Mouse (Mus musculus) lung, adult 2 months (tissue): ENCODE results near the gene Aatk. TPM values are rescaled to one million over a fixed set of nuclear protein-coding genes. Genes with fewer than 3 reads are reported as not detected.
A peak's percentile ranks its signal among the peaks of the same experiment; 100 is the strongest.

ENCODE experiments used
- DNase-seq: peaks from one replicate; pipeline ENCODE4 v3.0.0; 2022
- H3K4me1 ChIP-seq: fragments of 200-500 bp; 2 replicates; pipeline ENCODE4 v1.6.1; 2011; ENCODE audit warnings: low read length; ENCODE audit not compliant: control insufficient read depth, insufficient read depth
- H3K4me3 ChIP-seq: fragments of 200-500 bp; replicated peaks from 2 replicates; pipeline ENCODE3; 2011; ENCODE audit warnings: low read depth, mild to moderate bottlenecking, control low read depth, low read length; ENCODE audit errors: extremely low read depth
- CTCF ChIP-seq: fragments of 200-500 bp; IDR thresholded peaks from 2 replicates; pipeline ENCODE4 v1.5.1; 2011; ENCODE audit warnings: mild to moderate bottlenecking, low read length, control low read depth; ENCODE audit not compliant: insufficient read depth
- POLR2A ChIP-seq: fragments of 200-500 bp; IDR thresholded peaks from 2 replicates; pipeline ENCODE4 v1.6.1; 2011; ENCODE audit warnings: low read depth, mild to moderate bottlenecking, control low read depth, low read length, borderline replicate concordance; ENCODE audit errors: extremely low read depth
- WGBS: fragments of 180-500 bp; shearing (Covaris S2); methylation state at CpG from one replicate; pipeline ENCODE4 v1.1.7; 2018; 5-methylcytosine and 5-hydroxymethylcytosine counted together
- polyA plus RNA-seq: library from polyadenylated mRNA; depleted of rRNA; stranded (reverse); fragments of >200 nt; gene quantifications from 2 replicates; pipeline ENCODE4 v1.2.3, GENCODE M21; 2012

Gene Aatk
- polyA plus RNA-seq, 1 experiment, result 38.7 TPM

DNA sequence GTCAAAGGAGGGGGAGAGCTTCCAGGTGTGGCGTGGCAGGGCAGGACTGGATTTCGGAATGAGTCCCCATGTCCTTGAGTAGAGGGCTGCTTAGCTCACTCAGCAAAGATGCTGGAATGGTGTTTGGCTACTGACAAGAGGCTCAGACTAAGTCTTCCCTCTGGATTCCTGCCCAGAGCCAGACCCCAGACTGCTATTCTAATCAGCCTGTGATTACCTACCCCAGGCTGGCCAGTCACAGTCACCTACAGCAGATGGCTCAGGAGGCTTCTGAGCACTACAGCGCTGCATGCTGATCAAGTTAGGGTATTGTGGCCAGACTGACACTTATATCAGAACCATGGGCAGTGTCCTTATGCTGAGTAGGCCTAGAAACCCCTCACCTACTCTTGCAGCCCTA lies 64.7 kb downstream of the Aatk start:
- H3K4me1 ChIP-seq, result peaks cover 19% of the 10 kb centered on the region
- no peak overlapping the region for H3K4me3 ChIP-seq
- no peak for DNase-seq
- no peak for TF ChIP-seq POLR2A
- no peak for TF ChIP-seq CTCF
- 81% methylated on average over 3 of the region's 3 CpGs for WGBS

GRCm38 (mm10) chr11:119981769-119982168 lies 65.2 kb downstream of the Aatk start:
- Histone ChIP-seq H3K4me1 (peaks cover 19% of the 10 kb centered on the region), H3K4me3 (no peak overlapping the region)
- WGBS, result 74% methylated on average over 3 of the region's 3 CpGs
- TF ChIP-seq CTCF, result no peak
- no peak for TF ChIP-seq POLR2A
- no peak for DNase-seq

- WGBS, result 65% methylated on average over 10 of the region's 10 CpGs
- no peak overlapping the region for H3K4me3 ChIP-seq
- no peak for TF ChIP-seq POLR2A
- no peak for TF ChIP-seq CTCF
- H3K4me1 ChIP-seq, result peaks cover 16% of the 10 kb centered on the region
- no peak for DNase-seq
These were observed 67.2 kb downstream of the Aatk start for GRCm38 (mm10) chr11:119979596-119980385.

GRCm38 (mm10) chr11:119978701-119979100 lies 68.3 kb downstream of the Aatk start:
- H3K4me3 ChIP-seq, result no peak overlapping the region
- no peak for DNase-seq
- 94% methylated on average over 4 of the region's 4 CpGs for WGBS
- no peak for TF ChIP-seq POLR2A
- no peak for TF ChIP-seq CTCF
- peaks cover 16% of the 10 kb centered on the region for H3K4me1 ChIP-seq

DNA sequence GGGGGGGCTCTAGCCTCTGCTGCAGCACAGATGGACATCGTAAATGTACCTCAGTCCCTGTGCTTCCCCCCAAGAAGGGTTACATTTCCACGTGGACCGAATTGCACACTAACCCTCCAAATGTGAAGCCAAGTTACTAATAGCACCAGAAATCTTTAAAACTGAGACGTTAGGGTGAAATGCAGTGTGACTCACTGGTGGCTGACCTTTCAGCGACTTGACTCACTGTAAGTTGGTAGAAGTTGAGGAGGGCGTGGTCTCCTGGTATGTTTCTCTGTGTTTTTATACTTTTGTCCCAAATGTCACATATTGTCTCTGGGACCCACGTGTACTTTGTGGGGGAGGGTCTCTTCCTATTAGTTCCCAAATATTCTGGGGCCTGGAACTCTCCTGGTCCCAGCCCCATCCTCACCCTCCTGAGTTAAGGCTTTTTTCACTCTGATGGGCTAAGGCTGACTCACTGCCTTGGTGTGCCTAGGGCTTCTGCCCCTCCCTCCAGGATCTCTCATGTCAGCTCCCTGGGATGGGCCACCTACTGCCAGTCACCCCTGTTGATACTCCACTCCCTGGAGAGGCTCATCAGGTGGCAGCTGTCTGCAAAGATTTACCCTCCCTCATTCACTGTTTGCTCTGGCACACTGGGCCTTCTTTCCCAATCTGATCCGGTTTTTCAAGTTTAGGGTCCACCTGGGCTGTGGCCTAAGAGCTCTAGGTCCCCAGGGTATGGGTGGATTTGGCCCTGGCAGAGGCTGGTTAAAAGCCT lies 71.0 kb downstream of the Aatk start:
- 53% methylated on average over 8 of the region's 8 CpGs for WGBS
- peak; percentile 65 for DNase-seq
- Histone ChIP-seq H3K4me3 (no peak overlapping the region), H3K4me1 (peaks cover 12% of the 10 kb centered on the region)
- TF ChIP-seq CTCF (no peak), POLR2A (no peak)

DNA sequence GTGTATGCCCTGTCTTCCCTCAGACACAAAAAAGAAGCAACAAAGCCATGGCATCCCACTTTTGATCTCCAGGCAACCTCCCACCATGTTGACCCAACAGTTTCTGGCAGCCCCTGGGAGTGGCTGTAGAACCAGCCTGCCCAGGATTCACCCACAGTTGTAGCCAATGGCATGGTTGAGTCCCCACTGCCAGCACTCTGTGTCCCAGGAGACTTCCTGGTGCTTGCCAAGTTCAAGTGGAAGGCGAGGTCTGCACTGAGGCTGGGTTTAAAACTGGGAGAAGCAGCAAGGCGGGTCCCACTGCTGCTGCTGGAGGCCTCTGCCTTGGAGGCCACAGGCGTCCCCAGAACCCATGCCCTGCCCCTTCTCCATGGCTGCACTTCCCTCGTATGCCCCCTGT lies 73.2 kb downstream of the Aatk start:
- no peak overlapping the region for H3K4me3 ChIP-seq
- no peak for DNase-seq
- H3K4me1 ChIP-seq, result peaks cover 8% of the 10 kb centered on the region
- TF ChIP-seq CTCF (no peak), POLR2A (no peak)
- 73% methylated on average over 4 of the region's 4 CpGs for WGBS

DNA sequence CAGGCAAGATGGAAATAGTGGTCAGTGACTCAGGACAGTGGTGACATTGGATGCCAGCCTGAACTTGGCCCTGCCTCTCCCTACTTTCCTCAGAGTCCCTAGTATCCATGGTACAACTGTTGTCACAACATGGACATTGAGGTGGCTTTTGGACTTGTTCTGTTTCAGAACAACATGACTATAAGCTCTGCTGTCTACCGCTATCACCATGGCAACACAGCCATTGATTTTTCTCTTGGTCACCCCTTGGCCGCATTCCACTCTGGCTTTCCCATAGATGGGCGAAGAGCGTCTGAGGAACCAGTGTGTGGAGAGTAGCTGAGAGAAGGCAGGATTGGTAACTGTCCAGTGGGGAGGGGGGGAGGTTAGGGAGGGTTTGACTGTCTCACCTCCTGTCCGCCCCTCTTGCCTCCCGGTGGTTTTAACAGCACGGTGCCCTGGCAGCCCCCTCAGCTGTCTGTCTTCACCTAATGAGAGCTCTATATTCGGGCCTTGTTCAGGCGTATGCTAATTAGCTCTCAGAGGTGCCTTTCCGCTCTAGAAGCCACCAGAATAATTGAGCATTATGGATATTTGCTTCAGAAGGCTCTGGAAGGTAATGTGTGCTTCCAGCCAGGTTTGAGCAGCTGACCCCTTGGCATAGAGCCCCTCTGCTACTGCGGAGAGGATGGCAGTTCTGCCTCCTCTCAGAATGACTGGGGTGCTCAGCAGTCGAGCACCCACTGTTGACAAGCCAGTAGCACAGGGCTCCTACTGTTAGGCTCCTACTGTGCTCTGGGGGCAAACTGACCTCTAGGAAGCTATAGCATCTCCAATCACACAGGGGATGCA lies 76.7 kb downstream of the Aatk start:
- no peak for DNase-seq
- 78% methylated on average over 12 of the region's 12 CpGs for WGBS

DNA sequence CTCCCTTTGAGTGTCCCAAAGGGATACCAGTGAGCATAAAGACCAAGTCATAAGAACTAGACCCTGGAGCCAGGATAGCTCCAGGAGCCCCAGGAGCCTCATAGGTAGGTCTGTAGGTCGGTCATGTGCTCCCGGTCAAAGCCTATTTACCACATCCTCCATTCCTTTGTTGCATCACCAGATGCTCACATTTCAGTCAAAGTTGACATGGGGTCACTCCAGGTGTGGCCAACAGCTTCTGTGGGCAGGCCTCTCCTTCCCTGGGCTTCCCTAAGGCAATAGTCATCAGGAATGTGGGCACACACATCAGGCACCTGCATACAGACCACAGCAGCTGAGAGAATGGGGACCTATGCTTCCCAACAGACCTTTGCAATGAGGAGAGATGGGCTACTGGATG lies 79.1 kb downstream of the Aatk start:
- H3K4me1 ChIP-seq, result no peaks in the 10 kb centered on the region
- DNase-seq, result no peak
- H3K4me3 ChIP-seq, result no peak overlapping the region
- no peak for TF ChIP-seq CTCF
- 86% methylated on average over 2 of the region's 2 CpGs for WGBS

More for the DNA sequence above, 76.7 kb downstream of the Aatk start:
- TF ChIP-seq POLR2A, result no peak
- TF ChIP-seq CTCF, result no peak
- H3K4me3 ChIP-seq, result no peak overlapping the region
- H3K4me1 ChIP-seq, result no peaks in the 10 kb centered on the region

DNA sequence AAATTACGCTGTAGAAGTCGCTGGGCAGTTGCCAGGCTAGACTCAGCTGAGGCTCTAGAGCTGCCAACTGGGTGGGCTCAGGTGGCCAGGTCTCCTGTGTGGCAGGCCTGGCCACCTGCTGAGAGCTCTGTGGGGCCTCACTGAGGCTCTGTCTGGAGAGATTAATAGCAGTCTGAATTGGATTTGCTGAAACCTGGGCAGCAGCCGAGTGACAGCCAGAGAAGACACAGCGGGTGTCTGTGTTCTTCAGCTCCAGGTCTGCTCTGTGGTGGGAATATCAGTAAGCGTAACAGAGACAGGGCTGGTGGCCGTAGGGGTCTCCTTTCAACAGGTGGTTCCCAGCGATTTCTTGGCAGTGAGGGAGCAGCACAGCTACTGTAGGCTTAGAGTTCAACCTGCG lies 79.6 kb downstream of the Aatk start:
- 93% methylated on average over 8 of the region's 8 CpGs for WGBS
- no peak for DNase-seq
- no peaks in the 10 kb centered on the region for H3K4me1 ChIP-seq
- no peak for TF ChIP-seq CTCF
- no peak for TF ChIP-seq POLR2A
- H3K4me3 ChIP-seq, result no peak overlapping the region
